Mouse (Mus musculus) left cerebral cortex, postnatal 10 days (tissue): Measurements from ENCODE around the gene Sorl1. TPM values are rescaled to one million over a fixed set of nuclear protein-coding genes. Genes with fewer than 3 reads are reported as not detected.

Source experiments
- DNase-seq, 2 experiments: peaks; one replicate each; pipeline ENCODE4 v3.0.0; 2021 to 2022; ENCODE audit warnings: low spot score in 2 of 2, mixed read lengths in 1 of 2; ENCODE audit errors: extremely low spot score in 1 of 2
- intact Hi-C: fragments of 180-260 bp; cut with DNase I; formaldehyde crosslinking; loops from one replicate; pipeline ENCODE4 v1.15.1; 2025
- total RNA-seq, 2 experiments: library from RNA; stranded (reverse); gene quantifications; 2 replicates each; pipeline ENCODE4 v1.2.3; 2021

Sorl1 gene
- total RNA-seq, 2 experiments from 2014 or later = 80.9 to 93.2 TPM

- intact Hi-C loops = no loop called here
These were observed 1.3 kb upstream of the Sorl1 start for GRCm38 (mm10) chr9:42125262-42125982.

GRCm38 (mm10) chr9:42123204-42123603, 893 bp downstream of the Sorl1 start:
- DNase-seq = no peak
- intact Hi-C loops = loop anchor here (5.0 kb wide), 2 partner anchors 66 to 114 kb away; no protein-coding TSS in a partner anchor

More at GRCm38 (mm10) chr9:42125262-42125982, 1.3 kb upstream of the Sorl1 start:
- DNase-seq = no peak

- no peak for DNase-seq
- intact Hi-C loops = loop anchor here (5.0 kb wide), 2 partner anchors 65 to 115 kb away; no protein-coding TSS in a partner anchor
These were observed 1.7 kb downstream of the Sorl1 start for GRCm38 (mm10) chr9:42122441-42122840.

GRCm38 (mm10) chr9:42121631-42122354, 2.3 kb downstream of the Sorl1 start:
- intact Hi-C loops = loop anchor here (5.0 kb wide), 2 partner anchors 64 to 116 kb away; no protein-coding TSS in a partner anchor
- no peak for DNase-seq

GRCm38 (mm10) chr9:42116418-42117056, 7.6 kb downstream of the Sorl1 start:
- intact Hi-C loops = no loop called here

GRCm38 (mm10) chr9:42115078-42115477, 9.0 kb downstream of the Sorl1 start:
- intact Hi-C loops = no loop called here
- DNase-seq = no peak

More at GRCm38 (mm10) chr9:42116418-42117056, 7.6 kb downstream of the Sorl1 start:
- DNase-seq = no peak

GRCm38 (mm10) chr9:42113316-42113715, 10.8 kb downstream of the Sorl1 start:
- intact Hi-C loops = no loop called here

GRCm38 (mm10) chr9:42112691-42113090, 11.4 kb downstream of the Sorl1 start:
- intact Hi-C loops = no loop called here
- DNase-seq = no peak

More at GRCm38 (mm10) chr9:42113316-42113715, 10.8 kb downstream of the Sorl1 start:
- no peak for DNase-seq

GRCm38 (mm10) chr9:42111256-42111655, 12.8 kb downstream of the Sorl1 start:
- intact Hi-C loops = no loop called here
- no peak for DNase-seq

- peak in 1 of 2 experiments; percentile 45 for DNase-seq
- intact Hi-C loops = no loop called here
These were observed 14.2 kb downstream of the Sorl1 start for GRCm38 (mm10) chr9:42109837-42110451.

- intact Hi-C loops = no loop called here
These were observed 15.0 kb downstream of the Sorl1 start for GRCm38 (mm10) chr9:42109131-42109530.

GRCm38 (mm10) chr9:42108369-42108951, 15.6 kb downstream of the Sorl1 start:
- intact Hi-C loops = no loop called here
- DNase-seq = no peak

More at GRCm38 (mm10) chr9:42109131-42109530, 15.0 kb downstream of the Sorl1 start:
- no peak for DNase-seq

- no peak for DNase-seq
- intact Hi-C loops = no loop called here
These were observed 17.0 kb downstream of the Sorl1 start for GRCm38 (mm10) chr9:42107062-42107461.

GRCm38 (mm10) chr9:42106305-42106704, 17.8 kb downstream of the Sorl1 start:
- DNase-seq = no peak
- intact Hi-C loops = no loop called here

GRCm38 (mm10) chr9:42103546-42103945, 20.6 kb downstream of the Sorl1 start:
- DNase-seq = no peak

GRCm38 (mm10) chr9:42102013-42102412, 22.1 kb downstream of the Sorl1 start:
- intact Hi-C loops = no loop called here
- DNase-seq = no peak

More at GRCm38 (mm10) chr9:42103546-42103945, 20.6 kb downstream of the Sorl1 start:
- intact Hi-C loops = no loop called here

GRCm38 (mm10) chr9:42101266-42101665, 22.8 kb downstream of the Sorl1 start:
- intact Hi-C loops = no loop called here
- no peak for DNase-seq

GRCm38 (mm10) chr9:42100618-42101210, 23.4 kb downstream of the Sorl1 start:
- no peak for DNase-seq
- intact Hi-C loops = no loop called here
